Mouse (Mus musculus): Measurements from ENCODE around the gene Arl4c. TPM values are rescaled to one million over a fixed set of nuclear protein-coding genes. Genes with fewer than 3 reads are reported as not detected.

The Arl4c gene
- polyA plus RNA-seq, 1 experiment from 2014 or later = 49.8 TPM

- Histone ChIP-seq H3K4me2 (replicated peaks) (peak overlapping the region; percentile 21), H3K4me1 (peaks cover 24% of the 10 kb centered on the region), H3K4me3 (no peak overlapping the region), H3K27me3 (peaks cover 3% of the 10 kb centered on the region; the same call in 1 of the 2 replicates), H3K9me3 (replicated peaks) (no peaks in the 10 kb centered on the region), H3K9ac (no peak overlapping the region), H3K36me3 (no peaks in the 10 kb centered on the region), H3K27ac (peak overlapping the region; percentile 12; the same call in 1 of the 2 replicates)
- ATAC-seq (ENCODE audit: low FRiP score) = peak; percentile 68
- WGBS = 10% methylated on average over 14 of the region's 14 CpGs
Observed at GRCm38 (mm10) chr1:88668846-88669810, 32.9 kb downstream of the Arl4c start.

GRCm38 (mm10) chr1:88668353-88668752, 33.7 kb downstream of the Arl4c start:
- H3K27me3 ChIP-seq = peaks cover 3% of the 10 kb centered on the region; the same call in 1 of the 2 replicates
- no peaks in the 10 kb centered on the region for H3K36me3 ChIP-seq
- H3K4me3 ChIP-seq = no peak overlapping the region
- peak; percentile 29; the same call in 1 of the 2 replicates for ATAC-seq (ENCODE audit: low FRiP score)
- no peak overlapping the region for H3K27ac ChIP-seq
- H3K4me1 ChIP-seq = peaks cover 24% of the 10 kb centered on the region
- H3K9ac ChIP-seq = no peak overlapping the region
- no peaks in the 10 kb centered on the region for H3K9me3 ChIP-seq (replicated peaks)
- WGBS = 5% methylated on average over 7 of the region's 7 CpGs
- H3K4me2 ChIP-seq (replicated peaks) = peak overlapping the region; percentile 21; the same call in 1 of the 2 replicates

- Histone ChIP-seq H3K27me3 (no peaks in the 10 kb centered on the region), H3K4me1 (peaks cover 17% of the 10 kb centered on the region), H3K9me3 (replicated peaks) (no peaks in the 10 kb centered on the region), H3K27ac (no peak overlapping the region), H3K4me3 (no peak overlapping the region), H3K9ac (no peak overlapping the region), H3K36me3 (no peaks in the 10 kb centered on the region), H3K4me2 (replicated peaks) (no peak overlapping the region)
- ATAC-seq (ENCODE audit: low FRiP score) = no peak
- WGBS = 68% methylated on average over 3 of the region's 3 CpGs
Observed at GRCm38 (mm10) chr1:88664623-88665022, 37.4 kb downstream of the Arl4c start.

GRCm38 (mm10) chr1:88662736-88663135, 39.3 kb downstream of the Arl4c start:
- WGBS = 84% methylated on average over 5 of the region's 5 CpGs

GRCm38 (mm10) chr1:88661209-88661608, 40.8 kb downstream of the Arl4c start:
- Histone ChIP-seq H3K9ac (no peak overlapping the region), H3K36me3 (no peaks in the 10 kb centered on the region), H3K27me3 (no peaks in the 10 kb centered on the region), H3K4me3 (no peak overlapping the region), H3K4me1 (no peaks in the 10 kb centered on the region), H3K9me3 (replicated peaks) (no peaks in the 10 kb centered on the region), H3K4me2 (replicated peaks) (no peak overlapping the region), H3K27ac (no peak overlapping the region)
- ATAC-seq (ENCODE audit: low FRiP score) = no peak
- 87% methylated on average over 3 of the region's 3 CpGs for WGBS

More at GRCm38 (mm10) chr1:88662736-88663135, 39.3 kb downstream of the Arl4c start:
- Histone ChIP-seq H3K27ac (no peak overlapping the region), H3K4me2 (replicated peaks) (no peak overlapping the region), H3K4me1 (no peaks in the 10 kb centered on the region), H3K4me3 (no peak overlapping the region), H3K9ac (no peak overlapping the region), H3K9me3 (replicated peaks) (no peaks in the 10 kb centered on the region), H3K27me3 (no peaks in the 10 kb centered on the region), H3K36me3 (no peaks in the 10 kb centered on the region)
- no peak for ATAC-seq (ENCODE audit: low FRiP score)

GRCm38 (mm10) chr1:88658290-88658857, 43.6 kb downstream of the Arl4c start:
- no peak for ATAC-seq (ENCODE audit: low FRiP score)

GRCm38 (mm10) chr1:88656096-88656480, 45.9 kb downstream of the Arl4c start:
- WGBS = 81% methylated on average over 5 of the region's 5 CpGs
- Histone ChIP-seq H3K36me3 (no peaks in the 10 kb centered on the region), H3K4me1 (no peaks in the 10 kb centered on the region), H3K9me3 (replicated peaks) (no peaks in the 10 kb centered on the region), H3K27me3 (no peaks in the 10 kb centered on the region), H3K4me3 (no peak overlapping the region), H3K4me2 (replicated peaks) (no peak overlapping the region), H3K9ac (no peak overlapping the region), H3K27ac (no peak overlapping the region)
- ATAC-seq (ENCODE audit: low FRiP score) = no peak

More at GRCm38 (mm10) chr1:88658290-88658857, 43.6 kb downstream of the Arl4c start:
- no peak overlapping the region for H3K9ac ChIP-seq
- no peak overlapping the region for H3K27ac ChIP-seq
- H3K9me3 ChIP-seq (replicated peaks) = no peaks in the 10 kb centered on the region
- H3K4me2 ChIP-seq (replicated peaks) = no peak overlapping the region
- 60% methylated on average over 6 of the region's 6 CpGs for WGBS
- H3K27me3 ChIP-seq = no peaks in the 10 kb centered on the region
- no peak overlapping the region for H3K4me3 ChIP-seq
- no peaks in the 10 kb centered on the region for H3K4me1 ChIP-seq
- no peaks in the 10 kb centered on the region for H3K36me3 ChIP-seq

GRCm38 (mm10) chr1:88655473-88656095, 46.4 kb downstream of the Arl4c start:
- 85% methylated on average over 3 of the region's 3 CpGs for WGBS
- Histone ChIP-seq H3K4me3 (no peak overlapping the region), H3K4me1 (no peaks in the 10 kb centered on the region), H3K27me3 (no peaks in the 10 kb centered on the region), H3K4me2 (replicated peaks) (no peak overlapping the region), H3K9me3 (replicated peaks) (no peaks in the 10 kb centered on the region), H3K36me3 (no peaks in the 10 kb centered on the region), H3K27ac (no peak overlapping the region), H3K9ac (no peak overlapping the region)
- no peak for ATAC-seq (ENCODE audit: low FRiP score)

GRCm38 (mm10) chr1:88654521-88655472, 47.2 kb downstream of the Arl4c start:
- no peak overlapping the region for H3K4me2 ChIP-seq (replicated peaks)
- no peaks in the 10 kb centered on the region for H3K4me1 ChIP-seq
- H3K27me3 ChIP-seq = no peaks in the 10 kb centered on the region
- no peak overlapping the region for H3K27ac ChIP-seq
- H3K9ac ChIP-seq = no peak overlapping the region
- 81% methylated on average over 9 of the region's 9 CpGs for WGBS
- no peaks in the 10 kb centered on the region for H3K36me3 ChIP-seq
- no peak for ATAC-seq (ENCODE audit: low FRiP score)
- no peak overlapping the region for H3K4me3 ChIP-seq
- no peaks in the 10 kb centered on the region for H3K9me3 ChIP-seq (replicated peaks)

GRCm38 (mm10) chr1:88653614-88654520, 48.2 kb downstream of the Arl4c start:
- WGBS = 88% methylated on average over 7 of the region's 7 CpGs

GRCm38 (mm10) chr1:88652682-88653081, 49.3 kb downstream of the Arl4c start:
- Histone ChIP-seq H3K9me3 (replicated peaks) (no peaks in the 10 kb centered on the region), H3K27me3 (no peaks in the 10 kb centered on the region), H3K36me3 (no peaks in the 10 kb centered on the region), H3K4me1 (no peaks in the 10 kb centered on the region), H3K4me2 (replicated peaks) (no peak overlapping the region), H3K27ac (no peak overlapping the region), H3K4me3 (no peak overlapping the region), H3K9ac (no peak overlapping the region)
- ATAC-seq (ENCODE audit: low FRiP score) = no peak
- 90% methylated on average over 8 of the region's 8 CpGs for WGBS

More at GRCm38 (mm10) chr1:88653614-88654520, 48.2 kb downstream of the Arl4c start:
- H3K27me3 ChIP-seq = no peaks in the 10 kb centered on the region
- no peak overlapping the region for H3K9ac ChIP-seq
- H3K36me3 ChIP-seq = no peaks in the 10 kb centered on the region
- no peak for ATAC-seq (ENCODE audit: low FRiP score)
- H3K4me2 ChIP-seq (replicated peaks) = no peak overlapping the region
- no peak overlapping the region for H3K27ac ChIP-seq
- H3K4me1 ChIP-seq = no peaks in the 10 kb centered on the region
- H3K4me3 ChIP-seq = no peak overlapping the region
- H3K9me3 ChIP-seq (replicated peaks) = no peaks in the 10 kb centered on the region
